35 mouse cellular contexts compared by ENCODE assay signal in genomic region chr3:95239971-95240370, GRCm38 (mm10). TPM values are rescaled to one million over a fixed set of nuclear protein-coding genes. Genes with fewer than 3 reads are reported as not detected.
DNase-seq lines count a peak whose midpoint lies in the region; ATAC-seq and TF ChIP-seq lines count a peak whose summit lies in the region.
"Had no signal": no experiment of that assay in that cellular context is flagged by ENCODE, and none has a peak within 500 bp of the region (broad histone marks: within the 10 kb centered on the region; RNA-seq: fewer than 3 reads in every experiment).

No protein-coding gene starts in this region.

- intact Hi-C loops in gastrocnemius, adult 2 months (cut with DNase I) = no loop called here

- H3K27me3 ChIP-seq in liver, adult 2 months (ENCODE audit: control insufficient read depth, insufficient read depth, low read length) = no peaks in the 10 kb centered on the region
- H3K27me3 ChIP-seq in limb, embryonic 10.5 days (ENCODE audit: low read depth, poor library complexity, severe bottlenecking) = no peaks in the 10 kb centered on the region
- H3K27me3 ChIP-seq: heart, embryonic 13.5 days; hindbrain, embryonic 15.5 days; limb, embryonic 15.5 days; midbrain, embryonic 13.5 days; neural tube, embryonic 15.5 days had no signal

- no peaks in the 10 kb centered on the region for H3K4me1 ChIP-seq in liver, adult 2 months (ENCODE audit: control insufficient read depth, insufficient read depth, low read length)
- H3K4me1 ChIP-seq in limb, embryonic 10.5 days = peaks cover 28% of the 10 kb centered on the region
- H3K4me1 ChIP-seq: hindbrain, embryonic 15.5 days; midbrain, embryonic 13.5 days; neural tube, embryonic 15.5 days had no signal

- H3K9me3 ChIP-seq in limb, embryonic 10.5 days (replicated peaks) = no peaks in the 10 kb centered on the region
- H3K9me3 ChIP-seq: heart, embryonic 13.5 days; hindbrain, embryonic 15.5 days; limb, embryonic 15.5 days; midbrain, embryonic 13.5 days; neural tube, embryonic 15.5 days had no signal

- peaks cover under 1% of the 10 kb centered on the region; the same call in 1 of the 2 replicates for H3K36me3 ChIP-seq in liver, adult 2 months (ENCODE audit: control insufficient read depth, insufficient read depth, low read length)
- peaks cover 41% of the 10 kb centered on the region for H3K36me3 ChIP-seq in limb, embryonic 10.5 days

- H3K79me2 ChIP-seq in liver, adult 2 months (ENCODE audit: control insufficient read depth, insufficient read depth, low read length) = no peaks in the 10 kb centered on the region

- no peak overlapping the region for H3K4me3 ChIP-seq in gastrocnemius, adult 2 months
- H3K4me3 ChIP-seq in liver, adult 2 months (ENCODE audit: insufficient read depth, low read depth, low read length) = no peak overlapping the region
- H3K4me3 ChIP-seq in limb, embryonic 10.5 days = peak overlapping the region; percentile 15; the same call in 1 of the 2 replicates
- H3K4me3 ChIP-seq: erythroblast, embryonic 14.5 days; hindbrain, embryonic 15.5 days; midbrain, embryonic 13.5 days; neural tube, embryonic 15.5 days had no signal

- WGBS in liver, adult 2 months = 53% methylated on average over 12 of the region's 12 CpGs
- 88% methylated on average over 12 of the region's 12 CpGs for WGBS in limb, embryonic 10.5 days

- no peak overlapping the region for H3K9ac ChIP-seq in liver, adult 2 months (ENCODE audit: low read depth, low read length)
- H3K9ac ChIP-seq: hindbrain, embryonic 15.5 days; limb, embryonic 15.5 days; midbrain, embryonic 13.5 days; neural tube, embryonic 15.5 days had no signal

- DNase-seq in gastrocnemius, adult 2 months = peak; percentile 42
- DNase-seq in gastrocnemius, adult 8-10 months (ENCODE audit: low spot score in 2 of 2) = no peak
- DNase-seq in liver, adult 2 months (ENCODE audit: extremely low read depth, low read depth, low spot score) = peak; percentile 66
- DNase-seq in liver = no peak
- no peak for DNase-seq in limb, embryonic 10.5 days (ENCODE audit: low spot score)
- no peak for DNase-seq in right cerebral cortex, postnatal 4 days
- DNase-seq: adrenal gland, adult 2 months; adrenal gland, postnatal 36 days; cerebellum, adult 18-20 months; cerebellum, postnatal 10 days; gastrocnemius, postnatal 10 days; heart, postnatal 10 days; kidney, adult 18-20 months; kidney, postnatal 14 days; layer of hippocampus, postnatal 36 days; left cerebral cortex, postnatal 4 days; lung, adult 2 months; lung, postnatal 10 days; right cerebral cortex, postnatal 25 days; spleen, adult 18-20 months had no signal

- no peak for TF ChIP-seq POLR2A in liver, adult 2 months (IDR thresholded peaks at IDR 0.05; ENCODE audit: extremely low read depth, insufficient read depth, low read length)

- no peak for ATAC-seq in CD4-positive, CD25-positive, alpha-beta regulatory T cell, adult 4 months
- ATAC-seq: forebrain, embryonic 16.5 days; inflammation-experienced regulatory T-cells, adult 6 months; midbrain, embryonic 13.5 days had no signal

- TF ChIP-seq CTCF in gastrocnemius, adult 2 months (IDR thresholded peaks at IDR 0.05) = no peak
- no peak for TF ChIP-seq CTCF in liver, adult 2 months (IDR thresholded peaks at IDR 0.05; ENCODE audit: low read depth, low read length)

- no peak overlapping the region for H3K27ac ChIP-seq in gastrocnemius, adult 2 months
- no peak overlapping the region for H3K27ac ChIP-seq in liver, adult 2 months (replicated peaks; ENCODE audit: insufficient read depth, low read depth, low read length)
- H3K27ac ChIP-seq in limb, embryonic 10.5 days = no peak overlapping the region
- H3K27ac ChIP-seq: heart, embryonic 13.5 days; hindbrain, embryonic 15.5 days; limb, embryonic 15.5 days; macrophage; midbrain, embryonic 13.5 days; neural tube, embryonic 15.5 days; stomach, postnatal 0 days had no signal

RNA-seq across cellular contexts. Expression of gene Gm128, which starts 1.4 kb away (rescaled TPM):
- total RNA-seq in gastrocnemius, adult 2 months (2021) = under 1 TPM in 1 of 2 experiments, not detected in 1; 0.11 TPM
- total RNA-seq in gastrocnemius, adult 8-10 months (2022) = not detected
- 0.09 TPM in 1 of 2 replicates, not detected in the other for total RNA-seq in liver, adult 2 months (2014; rRNA removed)
- 0.06 TPM in 1 of 2 replicates, not detected in the other for polyA plus RNA-seq in liver, adult 2 months (2012; rRNA removed)
- polyA plus RNA-seq in limb, embryonic 10.5 days (2016; fragmentation: Nextera tagmentation; extraction: Ambion mirVana) = 0.65 and 0.92 TPM in 2 replicates
- polyA plus RNA-seq in CD4-positive, CD25-positive, alpha-beta regulatory T cell, adult 4 months (2017; shearing (Covaris generic)) = 1 to 10 TPM in 1 of 2 experiments, under 1 TPM in 1; 0.65 to 1.1 TPM
- total RNA-seq: heart, adult 8-10 months; left cerebral cortex, postnatal 4 days; monocyte, adult 5-6 weeks had no signal
- polyA plus RNA-seq: erythroblast, embryonic 14.5 days; forebrain, embryonic 16.5 days had no signal

RNA-seq across cellular contexts. Expression of gene Mllt11, which starts 8.0 kb away (rescaled TPM):
- total RNA-seq in gastrocnemius, adult 2 months (2021) = 10 to 100 TPM; 52.0 to 84.9 TPM
- 100 to 1,000 TPM in 1 of 4 experiments, 10 to 100 TPM in 3; 69.6 to 108 (median 87.4) TPM for total RNA-seq in gastrocnemius, adult 8-10 months (2022)
- total RNA-seq in liver, adult 2 months (2014; rRNA removed) = 0.81 and 0.83 TPM in 2 replicates
- polyA plus RNA-seq in liver, adult 2 months (2012; rRNA removed) = 0.81 and 1.4 TPM in 2 replicates
- polyA plus RNA-seq in limb, embryonic 10.5 days (2016; fragmentation: Nextera tagmentation; extraction: Ambion mirVana) = 12.0 and 12.3 TPM in 2 replicates
- 10 to 100 TPM; 19.0 to 24.1 TPM for polyA plus RNA-seq in CD4-positive, CD25-positive, alpha-beta regulatory T cell, adult 4 months (2017; shearing (Covaris generic))

RNA-seq across cellular contexts. Expression of gene Bnipl, which starts 11.0 kb away (rescaled TPM):
- under 1 TPM in 1 of 2 experiments, not detected in 1; 0.31 TPM for total RNA-seq in gastrocnemius, adult 2 months (2021)
- not detected for total RNA-seq in gastrocnemius, adult 8-10 months (2022)
- 0.07 TPM in 1 of 2 replicates, not detected in the other for total RNA-seq in liver, adult 2 months (2014; rRNA removed)
- polyA plus RNA-seq in liver, adult 2 months (2012; rRNA removed) = 0.16 TPM in 1 of 2 replicates, not detected in the other
- 0.35 and 0.79 TPM in 2 replicates for polyA plus RNA-seq in limb, embryonic 10.5 days (2016; fragmentation: Nextera tagmentation; extraction: Ambion mirVana)
- polyA plus RNA-seq in CD4-positive, CD25-positive, alpha-beta regulatory T cell, adult 4 months (2017; shearing (Covaris generic)) = not detected
- total RNA-seq: adrenal gland, adult 2 months; gastrocnemius, postnatal 10 days; heart, adult 8-10 months; heart, postnatal 10 days; hematopoietic stem cell, adult 5-6 weeks; megakaryocyte-erythroid progenitor cell, adult 5-6 weeks; monocyte, adult 5-6 weeks had no signal
- polyA plus RNA-seq: adrenal gland, adult 2 months; erythroblast, embryonic 14.5 days; macrophage had no signal

RNA-seq across cellular contexts. Expression of gene Cdc42se1, which starts 11.4 kb away (rescaled TPM):
- 10 to 100 TPM; 13.7 to 16.4 TPM for total RNA-seq in gastrocnemius, adult 2 months (2021)
- 10 to 100 TPM; 13.7 to 18.3 (median 15.0) TPM for total RNA-seq in gastrocnemius, adult 8-10 months (2022)
- 8.9 and 12.3 TPM in 2 replicates for total RNA-seq in liver, adult 2 months (2014; rRNA removed)
- 12.4 and 13.1 TPM in 2 replicates for polyA plus RNA-seq in liver, adult 2 months (2012; rRNA removed)
- polyA plus RNA-seq in limb, embryonic 10.5 days (2016; fragmentation: Nextera tagmentation; extraction: Ambion mirVana) = 82.6 and 85.3 TPM in 2 replicates
- 100 to 1,000 TPM; 218 to 256 TPM for polyA plus RNA-seq in CD4-positive, CD25-positive, alpha-beta regulatory T cell, adult 4 months (2017; shearing (Covaris generic))

RNA-seq across cellular contexts. Expression of gene Gabpb2, which starts 22.3 kb away (rescaled TPM):
- total RNA-seq in gastrocnemius, adult 2 months (2021) = 10 to 100 TPM in 1 of 2 experiments, 1 to 10 TPM in 1; 9.1 to 12.0 TPM
- 1 to 10 TPM; 7.2 to 9.1 (median 7.6) TPM for total RNA-seq in gastrocnemius, adult 8-10 months (2022)
- total RNA-seq in liver, adult 2 months (2014; rRNA removed) = 13.7 and 17.6 TPM in 2 replicates
- polyA plus RNA-seq in liver, adult 2 months (2012; rRNA removed) = 4.4 and 6.1 TPM in 2 replicates
- polyA plus RNA-seq in limb, embryonic 10.5 days (2016; fragmentation: Nextera tagmentation; extraction: Ambion mirVana) = 11.4 and 13.1 TPM in 2 replicates
- polyA plus RNA-seq in CD4-positive, CD25-positive, alpha-beta regulatory T cell, adult 4 months (2017; shearing (Covaris generic)) = 10 to 100 TPM; 31.0 to 37.1 TPM

Comparison
In these comparisons a context has a peak if more than half of its experiments do, and no peak if none do; other contexts are left out.
1. DNase-seq: peak in gastrocnemius, adult 2 months (single experiment) and liver, adult 2 months (single experiment); none in gastrocnemius, adult 8-10 months (0 of 2), liver (single experiment), limb, embryonic 10.5 days (single experiment) and right cerebral cortex, postnatal 4 days (single experiment).
2. RNA of gene Mllt11, which starts 8.0 kb away (total RNA-seq): 69.6 to 108 TPM in gastrocnemius, adult 8-10 months and 52.0 to 84.9 TPM in gastrocnemius, adult 2 months; 0.81 to 0.83 TPM in liver, adult 2 months; every median in the first group is over 10 times any median in the second.